Comparison of ENCODE assay signal across 8 mouse cellular contexts in genomic region chr5:134229391-134229790, GRCm38 (mm10). TPM values are rescaled to one million over a fixed set of nuclear protein-coding genes. Genes with fewer than 3 reads are reported as not detected.
DNase-seq lines count a peak whose midpoint lies in the region; TF ChIP-seq lines count a peak whose summit lies in the region.

Ncf1 (minus strand) TSS chr5:134229625.

- peak; percentile 85 for TF ChIP-seq POLR2A in CH12.LX (IDR thresholded peaks at IDR 0.05; ENCODE audit: low read depth, low read length)

- H3K79me2 ChIP-seq in CH12.LX (replicated peaks; ENCODE audit: control insufficient read depth, extremely low read depth, insufficient read depth, poor library complexity, severe bottlenecking) = peaks cover 23% of the 10 kb centered on the region

- H3K9ac ChIP-seq in CH12.LX (ENCODE audit: insufficient read depth, low read depth) = peak within 1 kb of the TSS; percentile 96

- H3K9me3 ChIP-seq in heart, embryonic 10.5 days = no peaks in the 10 kb centered on the region
- H3K9me3 ChIP-seq in CH12.LX (replicated peaks; ENCODE audit: low read length) = no peaks in the 10 kb centered on the region

- peak within 1 kb of the TSS; percentile 60 for H3K4me2 ChIP-seq in CH12.LX (ENCODE audit: insufficient read depth, low read depth, poor library complexity, severe bottlenecking)

- H3K36me3 ChIP-seq in heart, embryonic 10.5 days = no peaks in the 10 kb centered on the region
- peaks cover 16 to 30% of the 10 kb centered on the region in 2 experiments for H3K36me3 ChIP-seq in CH12.LX (replicated peaks in 1 of 2; ENCODE audit: control insufficient read depth in 1 of 2, insufficient read depth in 1 of 2, low read length in 1 of 2)

- peak; percentile 82; the same call in 1 of the 2 replicates for TF ChIP-seq EP300 in CH12.LX (IDR thresholded peaks at IDR 0.05; ENCODE audit: low read length)

- dilution Hi-C loops in CH12.LX (cut with MboI; ENCODE audit: extremely low pct_ligation_motif_present, extremely low pct_unique_long_range_greater_than_20kb, low sequenced_read_pairs) = no loop called here

- TF ChIP-seq RAD21 in CH12.LX (IDR thresholded peaks at IDR 0.05; ENCODE audit: low read depth, low read length) = no peak; the same call in 1 of the 2 replicates

- in situ Hi-C loops in CH12.LX (cut with MboI; ENCODE audit: low pct_ligation_motif_present, low pct_unique_long_range_greater_than_20kb, low sequenced_read_pairs) = no loop called here

- no peak within 1 kb of the TSS for H3K4me3 ChIP-seq in heart, embryonic 10.5 days
- H3K4me3 ChIP-seq in CH12.LX (replicated peaks in 1 of 3; ENCODE audit: low read depth in 2 of 3, low read length in 2 of 3, poor library complexity in 1 of 3) = peak within 1 kb of the TSS; percentile 71 to 91 (median 84)

- H3K27me3 ChIP-seq in heart, embryonic 10.5 days (ENCODE audit: insufficient read depth, poor library complexity, severe bottlenecking) = no peaks in the 10 kb centered on the region
- no peaks in the 10 kb centered on the region for H3K27me3 ChIP-seq in CH12.LX (replicated peaks)

- no peak for DNase-seq in heart, embryonic 10.5 days (ENCODE audit: low spot score)
- no peak for DNase-seq in heart, adult 8-10 months (ENCODE audit: low spot score)
- peak; percentile 90 for DNase-seq in CH12.LX (ENCODE audit: extremely low read depth)
- no peak for DNase-seq in large intestine, adult 2 months (ENCODE audit: low read depth, low spot score)
- peak; percentile 60 to 72 for DNase-seq in monocyte, adult 2 months (ENCODE audit: low read depth in 1 of 2, low spot score in 2 of 2)
- DNase-seq in ovary, postnatal 10 days (ENCODE audit: low spot score) = no peak
- no peak for DNase-seq in layer of hippocampus, postnatal 25 days (ENCODE audit: extremely low spot score in 1 of 2, low spot score in 1 of 2)
- no peak for DNase-seq in kidney, postnatal 36 days

- 83% methylated on average over 7 of the region's 7 CpGs for WGBS in heart, embryonic 10.5 days
- 86% methylated on average over 7 of the region's 7 CpGs for WGBS in large intestine, adult 2 months

- peaks cover 60% of the 10 kb centered on the region for H3K4me1 ChIP-seq in heart, embryonic 10.5 days
- peaks cover 34 to 54% of the 10 kb centered on the region in 2 experiments for H3K4me1 ChIP-seq in CH12.LX (ENCODE audit: control insufficient read depth in 1 of 2, insufficient read depth in 2 of 2)

- TF ChIP-seq CTCF in CH12.LX (conservative IDR thresholded peaks at IDR 0.05 in 1 of 2, IDR thresholded peaks at IDR 0.05 in 1 of 2; ENCODE audit: low read depth in 2 of 2, low read length in 2 of 2) = no peak

- H3K27ac ChIP-seq in heart, embryonic 10.5 days = peak within 1 kb of the TSS; percentile 72; the same call in 1 of the 2 replicates
- H3K27ac ChIP-seq in CH12.LX (ENCODE audit: insufficient read depth, low read depth) = peak within 1 kb of the TSS; percentile 100

TF ChIP-seq in CH12.LX, 34 proteins besides CTCF, POLR2A, EP300 and RAD21:
- TF ChIP-seq IRF4 (IDR thresholded peaks at IDR 0.05; ENCODE audit: low read depth, low read length) = peak; percentile 88
- peak; percentile 92 for TF ChIP-seq TBP (conservative IDR thresholded peaks at IDR 0.05; ENCODE audit: low read depth, low read length)
- TF ChIP-seq ETS1 (conservative IDR thresholded peaks at IDR 0.05; ENCODE audit: low read depth, low read length) = peak; percentile 76
- TF ChIP-seq UBTF (IDR thresholded peaks at IDR 0.05; ENCODE audit: low read depth, low read length) = peak; percentile 92
- no peak for TF ChIP-seq HCFC1 (IDR thresholded peaks at IDR 0.05; ENCODE audit: low read depth, low read length)
- TF ChIP-seq ZMIZ1 (IDR thresholded peaks at IDR 0.05; ENCODE audit: low read depth, low read length) = peak; percentile 96
- peak; percentile 22; the same call in 1 of the 2 replicates for TF ChIP-seq MAX (IDR thresholded peaks at IDR 0.05; ENCODE audit: low read length)
- peak; percentile 73; the same call in 1 of the 2 replicates for TF ChIP-seq NELFE (IDR thresholded peaks at IDR 0.05; ENCODE audit: low read depth, low read length)
- TF ChIP-seq TCF12 (IDR thresholded peaks at IDR 0.05; ENCODE audit: low read depth, low read length) = peak; percentile 92
- TF ChIP-seq ZC3H11A (IDR thresholded peaks at IDR 0.05; ENCODE audit: low read depth, low read length) = no peak
- TF ChIP-seq ELF1 (IDR thresholded peaks at IDR 0.05; ENCODE audit: low read depth, low read length) = peak; percentile 36; the same call in 1 of the 2 replicates
- TF ChIP-seq JUN (IDR thresholded peaks at IDR 0.05; ENCODE audit: insufficient read depth, low read depth, low read length) = no peak
- TF ChIP-seq USF1 (IDR thresholded peaks at IDR 0.05; ENCODE audit: low read depth, low read length) = no peak
- no peak; the same call in 1 of the 2 replicates for TF ChIP-seq MYC (IDR thresholded peaks at IDR 0.05; ENCODE audit: low read depth, low read length)
- peak; percentile 71; the same call in 1 of the 2 replicates for TF ChIP-seq MXI1 (IDR thresholded peaks at IDR 0.05; ENCODE audit: low read depth, low read length)
- 0 out of 2 replicates have a peak, but pooled peaks have one; percentile 29 for TF ChIP-seq NRF1 (IDR thresholded peaks at IDR 0.05; ENCODE audit: low read depth, low read length)
- TF ChIP-seq POLR2AphosphoS2 (IDR thresholded peaks at IDR 0.05; ENCODE audit: low read depth, low read length) = 0 out of 2 replicates have a peak, but pooled peaks have one; percentile 51
- TF ChIP-seq MAZ (IDR thresholded peaks at IDR 0.05; ENCODE audit: low read depth, low read length) = peak; percentile 84
- peak; percentile 91; the same call in 1 of the 2 replicates for TF ChIP-seq CHD1 (IDR thresholded peaks at IDR 0.05; ENCODE audit: low read depth, low read length)
- peak; percentile 74 for TF ChIP-seq BHLHE40 (IDR thresholded peaks at IDR 0.05; ENCODE audit: low read depth, low read length)
- TF ChIP-seq KAT2A (IDR thresholded peaks at IDR 0.05; ENCODE audit: insufficient replicate concordance, low read length) = no peak
- peak; percentile 95 for TF ChIP-seq MEF2A (IDR thresholded peaks at IDR 0.05; ENCODE audit: borderline replicate concordance, low read depth, low read length)
- peak; percentile 73 for TF ChIP-seq SIN3A (IDR thresholded peaks at IDR 0.05; ENCODE audit: low read length)
- no peak; the same call in 1 of the 2 replicates for TF ChIP-seq SMC3 (IDR thresholded peaks at IDR 0.05; ENCODE audit: low read depth, low read length)

RNA-seq across cellular contexts. Expression of gene Ncf1, which starts in this region (rescaled TPM):
- polyA plus RNA-seq in heart, embryonic 10.5 days (2016; fragmentation: Nextera tagmentation; extraction: Ambion mirVana) = 0.96 and 2.2 TPM in 2 replicates
- 10 to 100 TPM in 1 of 4 experiments, 1 to 10 TPM in 3; 2.8 to 10.1 (median 3.9) TPM for total RNA-seq in heart, adult 8-10 months (2022)
- total RNA-seq in CH12.LX (2012; rRNA removed) = 225 and 342 TPM in 2 replicates
- total RNA-seq in CH12.LX (2014; rRNA removed) = 263 and 287 TPM in 2 replicates
- polyA plus RNA-seq in CH12.LX (2012; ENCODE audit: insufficient read length, low read depth) = 299 and 302 TPM in 2 replicates
- 13.5 and 14.9 TPM in 2 replicates for polyA plus RNA-seq in large intestine, adult 2 months (2012; rRNA removed)
- total RNA-seq in layer of hippocampus, postnatal 25 days (2021) = 1 to 10 TPM; 5.5 to 7.8 TPM

Comparison
In these comparisons a context has a peak if more than half of its experiments do, and no peak if none do; other contexts are left out.
1. RNA of gene Ncf1 (total RNA-seq): 225 to 342 TPM in CH12.LX; 5.5 to 7.8 TPM in layer of hippocampus, postnatal 25 days and 2.8 to 10.1 TPM in heart, adult 8-10 months; every median in the first group is over 10 times any median in the second.
2. RNA of gene Ncf1 (polyA plus RNA-seq): 299 to 302 TPM in CH12.LX; 13.5 to 14.9 TPM in large intestine, adult 2 months and 0.96 to 2.2 TPM in heart, embryonic 10.5 days; every median in the first group is over 10 times any median in the second.
3. DNase-seq: peak in CH12.LX (single experiment) and monocyte, adult 2 months (2 of 2); none in heart, embryonic 10.5 days (single experiment), heart, adult 8-10 months (single experiment), large intestine, adult 2 months (single experiment), ovary, postnatal 10 days (single experiment), layer of hippocampus, postnatal 25 days (0 of 2) and kidney, postnatal 36 days (0 of 2).